Mouse (Mus musculus): ENCODE data around the gene Dnajb14.

DNA sequence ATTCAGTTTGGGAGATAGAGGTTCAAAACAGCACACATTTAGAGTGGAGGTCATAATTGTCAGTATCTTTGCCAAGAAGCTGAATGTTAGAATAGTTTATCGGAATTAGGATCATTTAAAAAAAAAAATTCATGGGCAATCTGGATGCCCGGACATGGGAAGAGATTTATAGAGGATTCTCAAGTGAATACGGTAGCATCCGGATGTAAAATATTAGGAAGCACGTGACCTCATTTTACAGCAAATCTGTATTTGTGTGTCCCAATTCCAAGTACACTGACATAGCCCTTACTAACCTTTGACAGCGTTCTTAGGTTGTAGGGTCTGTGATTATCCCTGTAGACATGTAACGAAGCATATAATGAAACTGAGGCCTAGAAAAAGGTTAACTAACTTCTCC lies 51.9 kb downstream of the Dnajb14 start:
- TF ChIP-seq POLR2A (IDR thresholded peaks at IDR 0.05; ENCODE audit: borderline replicate concordance, low read depth, low read length) (no peak), CTCF (IDR thresholded peaks at IDR 0.05; ENCODE audit: low read depth, low read length) (no peak)

Measured in bone marrow macrophage, adult 2 months (primary cell).